In genomic region chr5:32745705-32746655, GRCm38 (mm10) we compare ENCODE assay signal across 8 mouse cellular contexts. TPM values are rescaled to one million over a fixed set of nuclear protein-coding genes. Genes with fewer than 3 reads are reported as not detected.
DNase-seq lines count a peak whose midpoint lies in the region; ATAC-seq lines count a peak whose summit lies in the region.

No protein-coding gene starts in this region.

- H3K4me2 ChIP-seq in intestine, embryonic 14.5 days (ENCODE audit: low read length): peak overlapping the region; percentile 50

- H3K36me3 ChIP-seq in intestine, embryonic 14.5 days (ENCODE audit: control insufficient read depth, insufficient read depth, low read length): no peaks in the 10 kb centered on the region

- peak overlapping the region; percentile 69; the same call in 1 of the 2 replicates for H3K27ac ChIP-seq in intestine, embryonic 14.5 days (ENCODE audit: low read depth)

- no peaks in the 10 kb centered on the region for H3K9me3 ChIP-seq in intestine, embryonic 14.5 days (ENCODE audit: control insufficient read depth, low read length)

- DNase-seq in ZHBTc4 (ENCODE audit: low read depth, low spot score): peak; percentile 56
- DNase-seq in embryo, embryonic 10 days (ENCODE audit: low spot score): peak; percentile 68
- DNase-seq in gastrocnemius, postnatal 14 days: peak; percentile 85
- peak; percentile 67 for DNase-seq in intestine, embryonic 14.5 days (ENCODE audit: low spot score)
- peak; percentile 45 to 79 for DNase-seq in left cerebral cortex, postnatal 25 days (ENCODE audit: low spot score in 2 of 2)
- peak; percentile 27 to 60 for DNase-seq in right cerebral cortex, adult 2 months (ENCODE audit: low spot score in 2 of 2)
- peak; percentile 80 to 84 for DNase-seq in urinary bladder, postnatal 4 days (ENCODE audit: low spot score in 2 of 2)

- peak; percentile 73 for ATAC-seq in intestine, embryonic 14.5 days (replicated peaks; ENCODE audit: low FRiP score, low TSS enrichment, low read depth)
- ATAC-seq in megakaryocyte progenitor cell, adult 5-6 weeks (replicated peaks; ENCODE audit: poor library complexity): peak; percentile 79

- H3K27me3 ChIP-seq in intestine, embryonic 14.5 days (replicated peaks; ENCODE audit: control insufficient read depth, insufficient read depth, low read length): no peaks in the 10 kb centered on the region

- 10% methylated on average over 10 of the region's 10 CpGs for WGBS in intestine, embryonic 14.5 days

- H3K4me3 ChIP-seq in intestine, embryonic 14.5 days (ENCODE audit: low read depth, low read length): peak overlapping the region; percentile 41

- H3K9ac ChIP-seq in intestine, embryonic 14.5 days (ENCODE audit: low read length): peak overlapping the region; percentile 42; the same call in 1 of the 2 replicates

- H3K4me1 ChIP-seq in intestine, embryonic 14.5 days (replicated peaks; ENCODE audit: control insufficient read depth, insufficient read depth, low read length): peaks cover 18% of the 10 kb centered on the region

- intact Hi-C loops in gastrocnemius, postnatal 14 days (cut with DNase I; ENCODE audit: low total_unique reads): loop anchor here (10.0 kb wide), 1 partner anchor 151 kb away; no protein-coding TSS in a partner anchor
- intact Hi-C loops in left cerebral cortex, postnatal 25 days (cut with DNase I): loop anchor here (2.0 to 10.0 kb wide), 3 partner anchors 31 to 289 kb away; no protein-coding TSS in a partner anchor

RNA-seq across cellular contexts. Expression of gene Pisd, which starts 39.5 kb away (rescaled TPM):
- 10 to 100 TPM; 19.1 to 20.5 TPM for total RNA-seq in gastrocnemius, postnatal 14 days (2021)
- 93.8 and 96.4 TPM in 2 replicates for polyA plus RNA-seq in intestine, embryonic 14.5 days (2014; fragmentation: Nextera tagmentation; extraction: Ambion mirVana)
- total RNA-seq in left cerebral cortex, postnatal 25 days (2021): 10 to 100 TPM; 55.0 to 60.5 TPM
- total RNA-seq in megakaryocyte progenitor cell, adult 5-6 weeks (2015): 32.3 and 33.8 TPM in 2 replicates
- 34.5 and 38.9 TPM in 2 replicates for total RNA-seq in megakaryocyte progenitor cell, adult 5-6 weeks (2017)

Comparison
In these comparisons a context has a peak if more than half of its experiments do, and no peak if none do; other contexts are left out.
1. Peak in every context shown above with its lines: DNase-seq, ATAC-seq, H3K4me3 ChIP-seq and H3K27ac ChIP-seq.